Mouse (Mus musculus) lung, embryonic 15.5 days (tissue): ENCODE measurements around the gene Gpld1. TPM values are rescaled to one million over a fixed set of nuclear protein-coding genes. Genes with fewer than 3 reads are reported as not detected.

Experiments
- ATAC-seq: fragments of 200-750 bp; cut with Nextera tagmentation; 2 replicates; pipeline ENCODE4 v1.8.0; 2017; ENCODE audit warnings: moderate number of reproducible peaks, borderline replicate concordance; ENCODE audit not compliant: low FRiP score, low TSS enrichment; ENCODE audit errors: extremely low read depth
- H3K27ac ChIP-seq: fragments of 300-500 bp; sonication (generic); 2 replicates; pipeline ENCODE4 v1.5.1; 2015; ENCODE audit warnings: moderate library complexity, mild to moderate bottlenecking, inconsistent platforms
- H3K27me3 ChIP-seq: fragments of 300-500 bp; sonication (generic); 2 replicates; pipeline ENCODE4 v1.6.1; 2015; ENCODE audit warnings: inconsistent platforms
- H3K36me3 ChIP-seq: fragments of 300-500 bp; sonication (generic); 2 replicates; pipeline ENCODE4 v1.6.1; 2015; ENCODE audit warnings: inconsistent platforms
- H3K4me1 ChIP-seq: fragments of 300-500 bp; sonication (generic); 2 replicates; pipeline ENCODE4 v1.6.1; 2015; ENCODE audit warnings: inconsistent platforms
- H3K4me2 ChIP-seq: fragments of 300-500 bp; sonication (generic); 2 replicates; pipeline ENCODE4 v1.6.1; 2015; ENCODE audit warnings: inconsistent platforms, mild to moderate bottlenecking, moderate library complexity
- H3K4me3 ChIP-seq: fragments of 300-500 bp; sonication (generic); 2 replicates; pipeline ENCODE4 v1.5.1; 2015; ENCODE audit warnings: mild to moderate bottlenecking, inconsistent platforms
- H3K9ac ChIP-seq: fragments of 300-500 bp; sonication (generic); 2 replicates; pipeline ENCODE4 v1.6.1; 2015; ENCODE audit warnings: inconsistent platforms
- H3K9me3 ChIP-seq: fragments of 300-500 bp; sonication (generic); 2 replicates; pipeline ENCODE4 v1.6.1; 2016; ENCODE audit warnings: inconsistent platforms
- WGBS: fragments of 180-500 bp; shearing (Covaris S2); methylation state at CpG from one replicate; pipeline ENCODE4 v1.1.7; 2015; 5-methylcytosine and 5-hydroxymethylcytosine counted together
- polyA plus RNA-seq: library from polyadenylated mRNA; unstranded; fragments of >200 nt; fragmentation: Nextera tagmentation; extraction: Ambion mirVana; gene quantifications from 2 replicates; pipeline ENCODE4 v1.2.1, GENCODE M21; 2015

The Gpld1 gene
- 1.6 and 1.9 TPM in 2 replicates for polyA plus RNA-seq

DNA sequence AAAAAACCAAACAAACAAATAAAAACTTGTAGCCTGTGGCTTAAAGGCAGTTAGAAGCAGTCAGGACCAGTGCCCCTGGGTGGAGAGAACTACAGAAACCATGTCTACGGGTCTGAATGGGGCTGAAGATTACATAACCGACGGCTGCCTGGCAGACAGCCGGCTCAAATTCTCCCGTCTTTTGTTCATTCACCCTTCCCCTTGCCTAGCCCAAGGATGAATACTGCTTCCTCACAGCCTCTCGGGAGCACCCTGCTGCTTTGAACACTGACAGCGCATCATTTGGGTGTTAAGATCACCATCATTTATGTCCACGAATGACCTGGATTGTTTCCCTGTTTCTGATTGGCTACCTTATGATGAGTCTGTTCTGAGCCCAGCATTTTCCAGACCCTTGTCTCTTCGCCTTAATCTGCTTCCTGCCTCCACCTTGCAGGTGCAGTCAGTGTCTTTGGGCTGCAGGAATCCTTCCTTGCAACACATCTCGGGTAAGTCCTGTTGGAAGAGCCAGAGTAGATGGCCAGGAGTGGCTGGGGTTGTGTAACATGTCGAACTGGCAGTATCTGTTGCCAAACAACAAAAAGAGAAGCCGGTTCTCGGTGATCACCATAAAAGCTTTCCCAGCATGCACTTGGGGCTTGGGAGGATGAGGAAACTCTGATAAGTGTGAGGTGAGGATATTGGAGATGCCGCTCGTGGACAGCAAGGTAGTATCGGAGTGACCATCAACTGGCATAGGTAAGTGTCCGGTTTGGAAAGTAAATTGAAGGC, at the start of gene Gpld1:
TSS of gene Gpld1 (plus strand) at position 641 of the 771 bp plus-strand sequence.
- Histone ChIP-seq H3K36me3 (no peaks in the 10 kb centered on the region), H3K4me2 (no peak within 1 kb of the TSS), H3K4me1 (peaks cover 9% of the 10 kb centered on the region), H3K27ac (no peak within 1 kb of the TSS), H3K9me3 (no peaks in the 10 kb centered on the region), H3K4me3 (no peak within 1 kb of the TSS), H3K9ac (no peak within 1 kb of the TSS), H3K27me3 (no peaks in the 10 kb centered on the region)
- 57% methylated on average over 17 of the region's 17 CpGs for whole genome bisulfite sequencing
- ATAC-seq, result no peak

DNA sequence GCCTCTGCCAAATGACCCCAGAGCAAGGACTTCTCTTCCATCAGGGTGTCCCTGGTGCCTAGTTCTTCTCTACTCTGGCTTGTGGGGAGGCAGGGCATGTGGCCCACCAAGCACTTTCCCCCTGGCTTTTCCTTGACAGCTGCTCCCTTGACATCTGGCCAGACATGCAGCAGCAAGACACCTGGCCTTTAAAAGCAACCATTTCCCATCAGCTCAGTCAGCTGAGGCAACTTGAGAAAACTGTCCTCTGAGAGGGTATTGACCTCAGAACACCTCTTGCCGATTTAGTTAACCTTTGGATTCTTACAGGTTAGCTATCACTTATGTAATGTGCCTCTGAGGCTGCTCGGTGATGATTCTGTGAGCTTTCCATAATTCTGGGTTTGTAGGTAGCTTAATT, 49.1 kb upstream of the Gpld1 start:
- no peak for ATAC-seq
- H3K9me3 ChIP-seq, result no peaks in the 10 kb centered on the region
- H3K4me3 ChIP-seq, result no peak overlapping the region
- no peak overlapping the region for H3K4me2 ChIP-seq
- no peaks in the 10 kb centered on the region for H3K4me1 ChIP-seq
- H3K27ac ChIP-seq, result no peak overlapping the region
- H3K36me3 ChIP-seq, result no peaks in the 10 kb centered on the region
- no peaks in the 10 kb centered on the region for H3K27me3 ChIP-seq
- no peak overlapping the region for H3K9ac ChIP-seq
- WGBS, result 72% methylated on average over 2 of the region's 2 CpGs

DNA sequence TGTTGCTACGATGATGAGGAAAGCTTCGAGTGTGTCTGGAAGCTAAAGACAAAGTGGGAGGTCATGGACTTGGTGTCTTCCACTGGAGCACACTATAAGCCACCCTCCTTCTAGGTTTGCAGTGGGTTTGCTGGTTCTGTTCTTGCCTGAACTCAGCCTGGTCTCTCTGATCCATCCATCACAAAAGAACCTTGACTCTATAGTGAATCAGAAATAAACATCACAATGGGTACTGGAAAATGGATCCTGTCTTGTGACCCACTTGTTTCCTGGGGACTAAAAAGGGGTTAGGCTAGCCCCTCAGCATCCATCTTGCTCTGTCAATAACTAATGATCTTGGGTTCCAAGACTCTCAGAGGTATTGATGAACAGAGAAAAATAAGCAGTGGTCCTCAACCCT, 41.0 kb upstream of the Gpld1 start:
- WGBS, result 78% methylated on average over 2 of the region's 2 CpGs
- no peaks in the 10 kb centered on the region for H3K27me3 ChIP-seq
- no peaks in the 10 kb centered on the region for H3K36me3 ChIP-seq
- H3K4me2 ChIP-seq, result no peak overlapping the region
- no peak overlapping the region for H3K9ac ChIP-seq
- H3K9me3 ChIP-seq, result no peaks in the 10 kb centered on the region
- no peaks in the 10 kb centered on the region for H3K4me1 ChIP-seq
- ATAC-seq, result no peak
- no peak overlapping the region for H3K4me3 ChIP-seq
- H3K27ac ChIP-seq, result no peak overlapping the region

DNA sequence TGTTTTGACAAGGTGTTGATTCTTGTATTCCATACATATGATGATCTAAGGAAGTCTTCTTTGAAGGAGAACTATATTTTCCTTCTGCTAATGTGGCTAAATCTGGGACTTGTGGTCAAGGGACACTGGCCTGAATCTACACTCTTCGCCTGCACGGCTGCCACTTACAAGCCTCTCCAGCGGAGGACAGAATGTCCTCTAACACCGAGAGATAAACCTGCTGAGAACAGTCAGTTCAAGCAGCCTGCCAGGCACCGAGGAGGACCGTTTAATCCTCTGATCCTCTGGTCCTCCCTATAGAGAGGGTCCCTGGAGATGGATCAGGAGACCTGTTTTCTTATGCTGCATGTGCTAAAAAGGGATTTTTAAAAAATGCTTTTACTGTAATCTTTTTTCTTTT, 39.5 kb upstream of the Gpld1 start:
- 65% methylated on average over 6 of the region's 6 CpGs for WGBS
- ATAC-seq, result no peak
- no peak overlapping the region for H3K9ac ChIP-seq

DNA sequence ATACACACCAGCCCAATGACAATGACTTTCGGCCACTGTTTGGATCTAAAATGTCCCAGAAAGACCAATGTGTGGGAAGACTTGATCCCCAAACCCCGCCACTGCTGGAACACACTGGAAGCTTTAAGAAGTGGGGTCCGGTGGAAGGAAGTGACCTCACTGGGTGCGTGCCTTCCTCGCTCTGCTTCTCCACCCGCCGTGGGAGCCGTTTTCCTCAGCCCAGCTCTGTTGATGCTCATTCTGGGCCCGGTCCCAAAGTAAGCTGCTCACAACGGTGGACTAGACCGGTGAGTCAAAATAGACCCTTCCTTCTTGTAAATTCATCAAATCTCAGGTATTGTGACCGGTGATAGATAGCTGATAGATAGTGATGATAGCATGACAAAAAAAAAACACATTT, 37.5 kb upstream of the Gpld1 start:
- no peak overlapping the region for H3K27ac ChIP-seq
- no peaks in the 10 kb centered on the region for H3K9me3 ChIP-seq
- H3K36me3 ChIP-seq, result no peaks in the 10 kb centered on the region
- 84% methylated on average over 12 of the region's 12 CpGs for WGBS
- no peaks in the 10 kb centered on the region for H3K27me3 ChIP-seq
- ATAC-seq, result no peak
- H3K4me2 ChIP-seq, result no peak overlapping the region
- H3K4me1 ChIP-seq, result no peaks in the 10 kb centered on the region
- no peak overlapping the region for H3K9ac ChIP-seq
- H3K4me3 ChIP-seq, result no peak overlapping the region

More for the DNA sequence above, 39.5 kb upstream of the Gpld1 start:
- Histone ChIP-seq H3K36me3 (no peaks in the 10 kb centered on the region), H3K4me2 (no peak overlapping the region), H3K4me1 (no peaks in the 10 kb centered on the region), H3K27me3 (no peaks in the 10 kb centered on the region), H3K27ac (no peak overlapping the region), H3K4me3 (no peak overlapping the region), H3K9me3 (no peaks in the 10 kb centered on the region)

DNA sequence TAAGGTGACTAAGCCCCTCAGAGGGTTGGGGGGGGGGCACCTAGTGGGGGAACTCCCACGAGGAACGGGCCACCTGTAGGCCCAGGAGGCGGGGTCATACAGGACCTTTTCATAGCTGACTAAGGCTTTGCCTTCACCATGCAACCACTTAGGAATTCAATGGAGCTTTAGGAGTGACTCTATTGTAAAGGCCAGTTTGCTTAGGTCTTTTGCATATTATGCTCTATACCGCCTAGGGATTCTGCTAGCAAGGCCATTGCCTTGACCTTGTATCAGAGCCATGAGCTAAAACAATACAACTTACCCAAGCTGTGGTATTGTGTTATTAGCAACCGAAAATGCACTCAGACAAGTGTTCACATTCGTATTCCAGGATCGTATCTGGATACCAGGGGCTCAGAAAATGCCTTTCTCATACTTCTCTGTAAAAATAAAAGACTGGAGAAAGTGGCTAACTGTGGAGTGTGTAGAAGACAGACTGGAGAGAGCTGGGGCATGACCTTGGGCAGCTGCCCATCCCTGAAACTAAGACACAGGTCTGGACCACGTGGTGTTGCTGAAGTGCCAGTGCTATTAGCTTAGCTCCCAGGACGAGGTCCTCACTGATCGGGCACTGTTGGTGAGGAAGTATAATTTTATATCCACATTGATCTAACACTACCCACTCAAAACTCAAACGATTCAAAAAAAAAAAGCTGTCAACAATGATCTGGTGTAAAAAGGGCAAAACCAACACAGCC, 36.0 kb upstream of the Gpld1 start:
- no peak for ATAC-seq
- Histone ChIP-seq H3K9me3 (no peaks in the 10 kb centered on the region), H3K4me1 (no peaks in the 10 kb centered on the region), H3K36me3 (peaks cover 13% of the 10 kb centered on the region; the same call in 1 of the 2 replicates), H3K4me3 (no peak overlapping the region), H3K9ac (no peak overlapping the region), H3K27me3 (no peaks in the 10 kb centered on the region), H3K4me2 (no peak overlapping the region), H3K27ac (no peak overlapping the region)
- 75% methylated on average over 11 of the region's 11 CpGs for WGBS

DNA sequence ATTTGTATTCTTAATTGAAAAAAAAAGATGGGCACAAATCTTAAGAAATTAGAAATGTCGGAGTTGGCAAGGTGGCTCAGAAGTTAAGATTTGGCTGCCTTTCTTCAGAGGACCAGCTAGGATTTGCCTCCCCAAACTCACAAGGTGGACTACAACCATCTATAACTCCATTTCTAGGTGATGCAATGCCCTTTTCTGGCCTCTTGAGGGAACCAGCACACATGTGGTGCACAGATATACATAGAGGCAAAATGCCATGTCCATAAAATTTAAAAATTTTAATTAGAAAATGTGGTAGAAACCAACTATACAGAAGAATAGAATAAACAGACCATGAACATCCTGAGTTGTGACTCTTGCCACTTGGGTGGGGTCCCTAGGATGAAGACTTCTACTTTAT, 33.8 kb upstream of the Gpld1 start:
- H3K27ac ChIP-seq, result no peak overlapping the region
- no peak for ATAC-seq
- peaks cover 13% of the 10 kb centered on the region; the same call in 1 of the 2 replicates for H3K36me3 ChIP-seq
- 98% methylated on average over 1 of the region's 1 CpGs for WGBS
- no peaks in the 10 kb centered on the region for H3K27me3 ChIP-seq
- no peak overlapping the region for H3K4me3 ChIP-seq
- no peaks in the 10 kb centered on the region for H3K9me3 ChIP-seq
- no peaks in the 10 kb centered on the region for H3K4me1 ChIP-seq
- H3K9ac ChIP-seq, result no peak overlapping the region
- H3K4me2 ChIP-seq, result no peak overlapping the region

DNA sequence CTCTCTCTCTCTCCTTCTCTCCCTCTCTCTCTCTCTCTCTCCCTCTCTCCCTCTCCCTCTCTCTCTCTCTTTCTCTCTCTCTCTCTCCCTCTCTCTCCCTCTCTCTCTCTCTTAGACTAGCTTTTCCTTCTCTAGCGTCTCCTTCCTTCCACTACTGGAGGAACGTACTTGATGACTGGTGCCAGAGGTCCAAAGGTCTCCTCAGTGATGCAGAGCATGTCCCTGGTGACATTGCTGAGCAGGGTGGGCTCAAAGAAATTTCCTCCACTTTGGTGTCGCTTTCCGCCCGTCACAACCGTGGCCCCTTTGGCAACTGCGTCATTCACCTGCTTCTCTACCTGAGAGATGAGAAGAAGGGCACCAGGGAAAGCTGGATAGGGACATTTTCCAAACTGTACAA, 29.4 kb upstream of the Gpld1 start:
- H3K4me3 ChIP-seq, result no peak overlapping the region
- 81% methylated on average over 7 of the region's 7 CpGs for WGBS

DNA sequence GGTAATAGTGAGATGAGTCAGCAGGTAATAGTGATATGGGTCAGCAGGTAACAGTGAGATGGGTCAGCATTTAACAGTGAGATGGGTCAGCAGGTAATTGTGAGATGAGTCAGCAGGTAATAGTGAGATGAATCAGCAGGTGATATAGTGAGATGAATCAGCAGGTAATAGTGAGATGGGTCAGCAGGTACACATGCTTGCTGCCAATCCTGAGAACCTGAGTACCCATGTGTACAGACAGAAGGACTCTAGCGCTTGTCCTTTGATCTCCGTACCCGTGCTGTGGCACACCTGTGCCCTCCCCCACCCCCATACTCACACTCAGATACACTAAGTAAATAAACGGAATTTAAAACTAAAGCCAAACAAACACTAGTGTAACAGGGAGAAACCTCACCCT, 28.0 kb upstream of the Gpld1 start:
- H3K4me3 ChIP-seq, result no peak overlapping the region
- H3K27ac ChIP-seq, result no peak overlapping the region
- peaks cover 34% of the 10 kb centered on the region for H3K36me3 ChIP-seq
- H3K9me3 ChIP-seq, result no peaks in the 10 kb centered on the region
- H3K4me2 ChIP-seq, result no peak overlapping the region
- 75% methylated on average over 4 of the region's 4 CpGs for WGBS
- no peak overlapping the region for H3K9ac ChIP-seq
- no peaks in the 10 kb centered on the region for H3K27me3 ChIP-seq
- no peak for ATAC-seq
- no peaks in the 10 kb centered on the region for H3K4me1 ChIP-seq

More for the DNA sequence above, 29.4 kb upstream of the Gpld1 start:
- no peak overlapping the region for H3K9ac ChIP-seq
- no peaks in the 10 kb centered on the region for H3K4me1 ChIP-seq
- no peak for ATAC-seq
- no peaks in the 10 kb centered on the region for H3K9me3 ChIP-seq
- no peak overlapping the region for H3K27ac ChIP-seq
- H3K36me3 ChIP-seq, result peaks cover 28% of the 10 kb centered on the region
- H3K27me3 ChIP-seq, result no peaks in the 10 kb centered on the region
- H3K4me2 ChIP-seq, result no peak overlapping the region

DNA sequence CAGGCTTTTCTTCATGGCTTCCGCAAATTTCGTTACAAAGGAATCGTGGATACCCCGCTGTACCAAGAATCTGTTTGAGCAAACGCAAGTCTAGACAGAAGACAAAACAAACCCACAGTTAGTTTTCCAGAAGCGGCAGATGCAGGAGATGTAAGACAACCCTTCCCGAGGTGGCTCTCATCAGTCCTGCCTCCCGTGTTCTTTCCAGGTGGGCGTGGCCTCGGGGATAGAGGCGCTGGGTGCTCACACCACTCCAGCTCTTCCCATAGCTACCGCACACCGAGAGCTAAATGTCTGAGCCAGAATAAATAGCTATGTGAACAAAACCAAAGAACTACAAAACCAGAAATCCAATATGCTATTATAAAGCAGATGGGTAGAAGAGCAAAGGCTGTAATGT, 27.1 kb upstream of the Gpld1 start:
- H3K27me3 ChIP-seq, result no peaks in the 10 kb centered on the region
- ATAC-seq, result no peak
- no peak overlapping the region for H3K4me3 ChIP-seq
- WGBS, result 65% methylated on average over 13 of the region's 13 CpGs
- no peak overlapping the region for H3K27ac ChIP-seq
- H3K4me1 ChIP-seq, result no peaks in the 10 kb centered on the region
- H3K4me2 ChIP-seq, result no peak overlapping the region
- no peak overlapping the region for H3K9ac ChIP-seq
- no peaks in the 10 kb centered on the region for H3K9me3 ChIP-seq
- H3K36me3 ChIP-seq, result peaks cover 30% of the 10 kb centered on the region

DNA sequence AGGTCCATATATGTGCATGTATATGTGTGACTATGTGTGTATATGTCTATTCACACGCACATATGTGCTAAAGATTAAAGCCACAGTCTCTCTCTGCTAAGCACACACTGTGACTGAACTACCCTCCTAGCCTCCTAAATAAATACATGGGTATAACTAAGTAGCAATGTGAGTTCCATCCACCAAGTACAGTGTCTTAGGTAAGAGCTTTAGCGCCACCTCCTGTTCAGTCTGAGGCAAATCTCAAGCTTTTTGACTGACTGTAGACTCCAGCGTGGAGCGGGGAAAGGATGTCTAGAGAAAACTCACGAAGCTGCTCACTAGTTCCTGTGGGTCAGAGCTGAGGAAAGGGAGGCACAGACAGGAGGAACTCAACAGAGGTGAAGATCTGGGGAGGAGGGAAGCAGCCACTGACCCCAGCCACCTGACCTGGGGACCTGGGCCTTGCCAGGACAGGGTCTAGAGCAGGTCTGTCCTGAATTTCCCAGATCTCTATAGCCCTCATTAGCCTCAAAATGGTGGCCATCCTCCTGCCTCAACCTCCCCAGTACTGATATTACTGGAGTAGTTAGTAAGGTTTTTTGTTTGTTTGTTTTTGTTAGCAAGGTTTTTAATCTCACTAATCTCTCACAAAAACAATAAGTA, 22.5 kb upstream of the Gpld1 start:
- H3K4me1 ChIP-seq, result no peaks in the 10 kb centered on the region
- H3K4me2 ChIP-seq, result no peak overlapping the region

DNA sequence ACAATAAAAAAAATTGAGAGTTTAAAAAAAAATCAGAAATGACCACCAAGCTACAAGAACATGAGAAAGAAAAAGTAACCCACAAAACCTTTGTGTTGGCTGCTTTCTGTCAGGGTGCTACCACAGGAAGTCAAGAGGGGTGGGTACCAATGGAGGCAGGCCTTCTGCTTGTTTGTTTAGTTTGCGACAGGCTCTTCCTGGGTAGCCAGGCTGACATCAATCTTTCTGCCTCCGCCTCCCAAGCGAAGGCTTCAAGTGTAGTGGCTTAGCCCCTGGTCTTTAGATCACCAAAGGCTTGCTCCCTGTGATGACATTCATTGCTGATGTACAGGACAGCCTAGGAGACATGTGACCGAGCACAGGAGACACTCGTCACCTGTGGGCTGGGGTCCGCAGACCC, 21.7 kb upstream of the Gpld1 start:
- peaks cover 37% of the 10 kb centered on the region for H3K36me3 ChIP-seq
- WGBS, result 60% methylated on average over 6 of the region's 6 CpGs

More for the DNA sequence above, 22.5 kb upstream of the Gpld1 start:
- 30% methylated on average over 5 of the region's 5 CpGs for WGBS
- no peak overlapping the region for H3K9ac ChIP-seq
- no peak overlapping the region for H3K27ac ChIP-seq
- ATAC-seq, result peak; percentile 52
- H3K4me3 ChIP-seq, result no peak overlapping the region
- H3K36me3 ChIP-seq, result peaks cover 35% of the 10 kb centered on the region
- H3K9me3 ChIP-seq, result no peaks in the 10 kb centered on the region
- no peaks in the 10 kb centered on the region for H3K27me3 ChIP-seq

More for the DNA sequence above, 21.7 kb upstream of the Gpld1 start:
- H3K4me2 ChIP-seq, result no peak overlapping the region
- no peaks in the 10 kb centered on the region for H3K27me3 ChIP-seq
- ATAC-seq, result no peak
- no peak overlapping the region for H3K9ac ChIP-seq
- no peak overlapping the region for H3K27ac ChIP-seq
- H3K4me1 ChIP-seq, result no peaks in the 10 kb centered on the region
- H3K9me3 ChIP-seq, result no peaks in the 10 kb centered on the region
- H3K4me3 ChIP-seq, result no peak overlapping the region
